ENCODE assay signal across 12 mouse cellular contexts in the genomic region with DNA sequence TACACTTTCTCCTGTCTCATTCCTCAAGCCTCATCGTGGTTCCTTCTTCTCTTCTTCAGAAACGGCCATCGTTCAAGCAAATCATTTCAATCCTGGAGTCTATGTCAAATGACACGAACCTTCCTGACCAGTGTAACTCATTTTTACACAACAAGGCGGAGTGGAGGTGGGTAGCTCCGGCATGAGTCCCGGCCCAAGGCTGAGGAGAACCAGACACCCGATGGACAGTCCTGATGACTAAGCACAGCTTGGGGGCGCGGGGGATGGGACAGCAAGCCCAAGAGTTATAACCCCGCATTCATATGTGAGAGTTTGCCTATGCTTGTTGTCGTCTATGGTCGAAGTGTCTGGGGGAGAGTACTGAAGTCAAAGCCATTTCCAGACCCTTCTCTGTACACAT.
DNase-seq lines count a peak whose midpoint lies in the region; ATAC-seq and TF ChIP-seq lines count a peak whose summit lies in the region.
"Had no signal": no experiment of that assay in that cellular context is flagged by ENCODE, and none has a peak within 500 bp of the region (broad histone marks: within the 10 kb centered on the region; RNA-seq: fewer than 3 reads in every experiment).

No protein-coding gene starts in this region.

- DNase-seq in adrenal gland, adult (ENCODE audit: inconsistent age in 2 of 2, low spot score in 1 of 2): peak; percentile 39 to 66
- no peak for DNase-seq in adrenal gland, postnatal 4 days (ENCODE audit: low spot score in 2 of 2)
- no peak for DNase-seq in heart, postnatal 25 days (ENCODE audit: low spot score)
- peak; percentile 22 for DNase-seq in thymus, postnatal 14 days
- no peak for DNase-seq in thymus, adult 18-20 months
- DNase-seq in stomach, postnatal 0 days (ENCODE audit: low spot score): no peak
- DNase-seq in layer of hippocampus, adult 9-10 months (ENCODE audit: low spot score): no peak

- no peak overlapping the region for H3K4me3 ChIP-seq in heart, embryonic 15.5 days
- no peak overlapping the region for H3K4me3 ChIP-seq in stomach, postnatal 0 days (ENCODE audit: low read depth, low read length)
- H3K4me3 ChIP-seq: forebrain, embryonic 12.5 days; layer of hippocampus, adult 2 months; liver, embryonic 13.5 days; midbrain, embryonic 13.5 days had no signal

- no peak overlapping the region for H3K9ac ChIP-seq in heart, embryonic 15.5 days
- no peak overlapping the region for H3K9ac ChIP-seq in stomach, postnatal 0 days (ENCODE audit: low read length)
- H3K9ac ChIP-seq: forebrain, embryonic 12.5 days; liver, embryonic 13.5 days; midbrain, embryonic 13.5 days had no signal

- no peak for TF ChIP-seq EP300 in stomach, postnatal 0 days (optimal IDR thresholded peaks at IDR 0.05)

- H3K4me2 ChIP-seq in heart, embryonic 15.5 days: no peak overlapping the region
- H3K4me2 ChIP-seq in stomach, postnatal 0 days (replicated peaks; ENCODE audit: low read depth): no peak overlapping the region
- H3K4me2 ChIP-seq: forebrain, embryonic 12.5 days; liver, embryonic 13.5 days; midbrain, embryonic 13.5 days had no signal

- no peak for TF ChIP-seq CTCF in stomach, postnatal 0 days (IDR thresholded peaks at IDR 0.05; ENCODE audit: low read depth)

- peaks cover 8% of the 10 kb centered on the region for H3K36me3 ChIP-seq in heart, embryonic 15.5 days
- 0 out of 2 replicates have a peak, but pooled peaks cover 3% of the 10 kb centered on the region for H3K36me3 ChIP-seq in stomach, postnatal 0 days (ENCODE audit: control insufficient read depth, insufficient read depth, low read length)
- H3K36me3 ChIP-seq: forebrain, embryonic 12.5 days; midbrain, embryonic 13.5 days had no signal

- 0 out of 2 replicates have a peak, but pooled peaks have one; percentile 37 for ATAC-seq in heart, embryonic 15.5 days (replicated peaks; ENCODE audit: insufficient number of reproducible peaks, insufficient read depth, low FRiP score, low read depth)
- ATAC-seq in stomach, postnatal 0 days (ENCODE audit: low FRiP score, low TSS enrichment): peak; percentile 62

- H3K4me1 ChIP-seq in heart, embryonic 15.5 days (replicated peaks): peaks cover 25% of the 10 kb centered on the region
- no peaks in the 10 kb centered on the region for H3K4me1 ChIP-seq in stomach, postnatal 0 days (replicated peaks; ENCODE audit: control insufficient read depth, insufficient read depth)

- H3K27ac ChIP-seq in heart, embryonic 15.5 days: peak overlapping the region; percentile 79
- peak overlapping the region; percentile 41; the same call in 1 of the 2 replicates for H3K27ac ChIP-seq in stomach, postnatal 0 days (replicated peaks)
- H3K27ac ChIP-seq: forebrain, embryonic 12.5 days; layer of hippocampus, adult 2 months; liver, embryonic 13.5 days; midbrain, embryonic 13.5 days had no signal

- intact Hi-C loops in heart, postnatal 25 days (cut with DNase I): loop anchor here (1.0 to 5.0 kb wide), 2 partner anchors 154 to 352 kb away; no protein-coding TSS in a partner anchor

- H3K27me3 ChIP-seq in heart, embryonic 15.5 days: no peaks in the 10 kb centered on the region
- no peaks in the 10 kb centered on the region for H3K27me3 ChIP-seq in stomach, postnatal 0 days (ENCODE audit: control insufficient read depth, insufficient read depth, low read length)
- H3K27me3 ChIP-seq: forebrain, embryonic 12.5 days; liver, embryonic 13.5 days; midbrain, embryonic 13.5 days had no signal

- no peaks in the 10 kb centered on the region for H3K9me3 ChIP-seq in heart, embryonic 15.5 days (replicated peaks)
- no peaks in the 10 kb centered on the region for H3K9me3 ChIP-seq in stomach, postnatal 0 days (ENCODE audit: control insufficient read depth, low read length)
- H3K9me3 ChIP-seq: forebrain, embryonic 12.5 days; liver, embryonic 13.5 days; midbrain, embryonic 13.5 days had no signal

- WGBS in heart, embryonic 15.5 days: 75% methylated on average over 13 of the region's 13 CpGs
- 77% methylated on average over 13 of the region's 13 CpGs for WGBS in stomach, postnatal 0 days

Comparison
In these comparisons a context has a peak if more than half of its experiments do, and no peak if none do; other contexts are left out.
1. DNase-seq: peak in adrenal gland, adult (2 of 2) and thymus, postnatal 14 days (single experiment); none in adrenal gland, postnatal 4 days (0 of 2), heart, postnatal 25 days (single experiment), thymus, adult 18-20 months (0 of 2), stomach, postnatal 0 days (single experiment) and layer of hippocampus, adult 9-10 months (single experiment).